Mouse (Mus musculus): ENCODE results near the gene Rngtt. TPM values are rescaled to one million over a fixed set of nuclear protein-coding genes. Genes with fewer than 3 reads are reported as not detected.

Gene Rngtt
- polyA plus RNA-seq, 1 experiment from 2014 or later = 30.5 TPM

DNA sequence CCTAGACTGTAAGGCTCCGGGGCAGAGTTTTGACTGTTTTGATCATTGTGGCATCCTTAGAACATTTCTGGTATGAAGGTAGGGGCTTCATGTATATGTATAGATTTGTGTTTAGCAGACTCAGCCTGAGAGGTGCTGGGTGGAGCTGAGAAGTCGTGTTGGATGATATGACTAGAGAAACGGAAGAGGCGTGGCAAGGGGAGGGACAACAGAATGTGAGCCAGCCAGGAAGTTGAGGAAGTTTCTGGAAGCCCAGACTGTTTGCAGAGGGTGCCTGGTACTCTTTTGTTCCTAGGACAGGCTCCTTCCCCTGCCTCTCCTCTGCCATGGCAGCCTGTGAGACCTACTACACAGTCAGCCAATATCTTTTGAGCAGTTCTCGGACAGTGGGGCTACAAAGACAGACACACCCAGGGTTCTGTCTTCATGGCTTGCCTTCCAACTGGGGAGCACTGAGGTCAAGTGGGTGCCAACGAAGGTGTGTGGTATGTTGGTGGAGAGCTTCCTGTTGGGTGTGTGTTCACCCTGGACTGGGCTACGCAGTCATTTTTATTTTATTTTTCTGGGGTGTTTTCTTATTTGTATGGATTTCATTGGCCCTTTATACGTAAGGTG is 237.3 kb downstream of the Rngtt start:
- no peak for ATAC-seq (ENCODE audit: low FRiP score, low TSS enrichment)
- Histone ChIP-seq H3K27me3 (ENCODE audit: control insufficient read depth, insufficient read depth, low read length) (no peaks in the 10 kb centered on the region), H3K9ac (replicated peaks; ENCODE audit: low read length) (no peak overlapping the region), H3K9me3 (ENCODE audit: control insufficient read depth, low read length) (no peaks in the 10 kb centered on the region), H3K4me1 (ENCODE audit: control insufficient read depth, insufficient read depth, low read length) (peaks cover 18% of the 10 kb centered on the region), H3K4me2 (ENCODE audit: low read length) (no peak overlapping the region), H3K36me3 (ENCODE audit: control insufficient read depth, insufficient read depth, low read length) (no peaks in the 10 kb centered on the region), H3K27ac (replicated peaks; ENCODE audit: low read depth, low read length) (no peak overlapping the region), H3K4me3 (replicated peaks; ENCODE audit: low read depth, low read length) (no peak overlapping the region)
- no peak for DNase-seq
- WGBS = 91% methylated on average over 8 of the region's 8 CpGs

DNA sequence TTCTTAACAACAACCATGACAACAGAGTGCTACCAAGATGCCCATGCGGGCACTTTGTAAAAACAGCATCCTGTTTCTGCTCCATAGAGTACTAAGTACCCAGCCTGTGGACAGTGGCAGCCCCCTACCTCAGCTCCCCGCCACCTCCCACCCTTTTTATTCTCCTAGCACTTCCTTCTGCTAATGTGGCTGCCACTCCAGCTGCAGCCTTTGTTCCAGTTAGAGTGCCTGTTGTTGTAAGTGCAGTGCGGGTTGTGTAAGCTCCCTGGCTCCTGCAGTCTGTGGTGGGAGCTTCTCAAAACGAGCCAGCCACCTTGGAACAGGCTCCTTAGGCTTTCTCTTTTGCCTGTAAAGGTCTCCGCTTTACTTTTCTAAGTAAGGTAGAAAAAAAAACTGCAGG is 239.5 kb downstream of the Rngtt start:
- ATAC-seq (ENCODE audit: low FRiP score, low TSS enrichment) (no peak), DNase-seq (no peak)
- Histone ChIP-seq H3K4me2 (ENCODE audit: low read length) (no peak overlapping the region), H3K36me3 (ENCODE audit: control insufficient read depth, insufficient read depth, low read length) (no peaks in the 10 kb centered on the region), H3K9ac (replicated peaks; ENCODE audit: low read length) (no peak overlapping the region), H3K27ac (replicated peaks; ENCODE audit: low read depth, low read length) (no peak overlapping the region), H3K4me3 (replicated peaks; ENCODE audit: low read depth, low read length) (no peak overlapping the region), H3K4me1 (ENCODE audit: control insufficient read depth, insufficient read depth, low read length) (peaks cover 17% of the 10 kb centered on the region), H3K27me3 (ENCODE audit: control insufficient read depth, insufficient read depth, low read length) (no peaks in the 10 kb centered on the region), H3K9me3 (ENCODE audit: control insufficient read depth, low read length) (no peaks in the 10 kb centered on the region)
- 34% methylated on average over 5 of the region's 5 CpGs for WGBS

Small RNA genes within 50 kb of the gene (microRNA-seq; reads per million reads assigned to microRNA genes)
- gene Mir8118 = not detected

Other genes with a start within 250 kb of the Rngtt start
- 0.35 and 0.74 TPM in 2 replicates for gene Gabrr2, start 247.3 kb upstream of the Rngtt start, polyA plus RNA-seq (2014; fragmentation: Nextera tagmentation; extraction: Ambion mirVana)
- 0.78 and 0.80 TPM in 2 replicates for gene Gabrr1, start 177.8 kb upstream of the Rngtt start, polyA plus RNA-seq (2014; fragmentation: Nextera tagmentation; extraction: Ambion mirVana)
- gene Pm20d2, start 120.6 kb upstream of the Rngtt start, polyA plus RNA-seq (2014; fragmentation: Nextera tagmentation; extraction: Ambion mirVana) = 1.9 and 2.3 TPM in 2 replicates
- 54.4 and 63.4 TPM in 2 replicates for gene Srsf12, start 101.3 kb upstream of the Rngtt start, polyA plus RNA-seq (2014; fragmentation: Nextera tagmentation; extraction: Ambion mirVana)
- gene Pnrc1, start 20.1 kb upstream of the Rngtt start, polyA plus RNA-seq (2014; fragmentation: Nextera tagmentation; extraction: Ambion mirVana) = 73.5 and 83.2 TPM in 2 replicates